Mouse (Mus musculus): ENCODE results near the gene Ntn4.

DNA sequence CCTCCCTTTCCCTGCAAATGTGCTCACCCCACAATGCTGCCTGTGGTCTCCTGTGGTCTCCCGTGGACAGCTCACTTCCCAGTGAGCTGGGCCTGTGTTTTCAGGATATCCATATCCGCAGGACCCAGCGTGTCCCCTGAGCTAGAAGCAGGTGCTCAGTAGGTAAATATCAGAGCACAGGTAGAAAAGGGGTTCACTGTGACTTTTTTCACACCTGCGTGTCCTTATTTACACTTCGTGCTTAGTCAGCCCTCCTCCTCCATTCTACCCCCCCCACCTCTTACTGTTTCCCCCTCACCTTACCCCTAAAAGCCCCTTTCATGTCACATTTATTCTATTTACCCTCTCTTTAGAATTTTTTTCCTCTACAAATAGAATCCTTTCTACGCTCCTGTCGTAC lies 42.7 kb downstream of the Ntn4 start:
- TF ChIP-seq EP300 (IDR thresholded peaks at IDR 0.05; ENCODE audit: low read length), result no peak
- TF ChIP-seq POLR2A (IDR thresholded peaks at IDR 0.05; ENCODE audit: low read depth, low read length), result no peak
- no peak for TF ChIP-seq CHD2 (IDR thresholded peaks at IDR 0.05; ENCODE audit: low read length)
- no peak for TF ChIP-seq TCF12 (IDR thresholded peaks at IDR 0.05; ENCODE audit: low read depth, low read length)
- TF ChIP-seq MAFK (IDR thresholded peaks at IDR 0.05; ENCODE audit: insufficient replicate concordance, low read length), result no peak
- no peak for TF ChIP-seq USF2 (conservative IDR thresholded peaks at IDR 0.05; ENCODE audit: low read depth, low read length)
- TF ChIP-seq CTCF (conservative IDR thresholded peaks at IDR 0.05 in 1 of 2, IDR thresholded peaks at IDR 0.05 in 1 of 2; ENCODE audit: low read depth in 2 of 2, low read length in 2 of 2), result no peak
- no peak for TF ChIP-seq ZMIZ1 (IDR thresholded peaks at IDR 0.05; ENCODE audit: low read depth, low read length)

All from CH12.LX (cell line).